Mouse (Mus musculus) heart, embryonic 16.5 days (tissue): ENCODE measurements at regions not wholly inside any gene's neighbourhood (a gene's known extent, or its start where the extent isn't known, plus 50 kb on each side); places are given as distances from the start of the nearest gene placed in this dataset.

Experiments
- ATAC-seq: fragments of 200-750 bp; cut with Nextera tagmentation; replicated peaks from 2 replicates; pipeline ENCODE4 v1.8.0; 2017; ENCODE audit warnings: moderate number of reproducible peaks; ENCODE audit not compliant: insufficient read depth, low FRiP score; ENCODE audit errors: extremely low read depth
- H3K27ac ChIP-seq: fragments of 300-500 bp; sonication (generic); 2 replicates; pipeline ENCODE4 v1.5.1; 2014; ENCODE audit warnings: mild to moderate bottlenecking, low read length, control low read depth, moderate library complexity
- H3K27me3 ChIP-seq: fragments of 300-500 bp; sonication (generic); 2 replicates; pipeline ENCODE4 v1.6.1; 2014; ENCODE audit warnings: low read length, mixed read lengths; ENCODE audit not compliant: control insufficient read depth, insufficient read depth
- H3K36me3 ChIP-seq: fragments of 300-500 bp; sonication (generic); 2 replicates; pipeline ENCODE4 v1.6.1; 2014; ENCODE audit not compliant: control insufficient read depth, insufficient read depth
- H3K4me1 ChIP-seq: fragments of 300-500 bp; sonication (generic); 2 replicates; pipeline ENCODE4 v1.6.1; 2014; ENCODE audit warnings: low read length, mixed read lengths; ENCODE audit not compliant: control insufficient read depth, insufficient read depth
- H3K4me2 ChIP-seq: fragments of 300-500 bp; sonication (generic); 2 replicates; pipeline ENCODE4 v1.6.1; 2014; ENCODE audit warnings: low read depth, mild to moderate bottlenecking, control low read depth, low read length
- H3K4me3 ChIP-seq: fragments of 300-500 bp; sonication (generic); 2 replicates; pipeline ENCODE4 v1.5.1; 2014; ENCODE audit warnings: mild to moderate bottlenecking, control low read depth, low read length
- H3K9ac ChIP-seq: fragments of 300-500 bp; sonication (generic); 2 replicates; pipeline ENCODE4 v1.6.1; 2014; ENCODE audit warnings: low read length, control low read depth
- H3K9me3 ChIP-seq: fragments of 300-500 bp; sonication (generic); replicated peaks from 2 replicates; pipeline ENCODE4 v1.6.1; 2016; ENCODE audit warnings: low read length; ENCODE audit not compliant: control insufficient read depth
- WGBS: fragments of 180-500 bp; shearing (Covaris S2); extraction: QIAGEN DNeasy Blood & Tissue Kit; methylation state at CpG from one replicate; pipeline ENCODE4 v1.1.7; 2014; 5-methylcytosine and 5-hydroxymethylcytosine counted together

- 61% methylated on average over 1 of the region's 1 CpGs for WGBS
- Histone ChIP-seq H3K4me2 (no peak overlapping the region), H3K36me3 (no peaks in the 10 kb centered on the region), H3K9me3 (no peaks in the 10 kb centered on the region), H3K9ac (no peak overlapping the region), H3K4me3 (no peak overlapping the region), H3K27me3 (no peaks in the 10 kb centered on the region), H3K4me1 (no peaks in the 10 kb centered on the region), H3K27ac (no peak overlapping the region)
- ATAC-seq: no peak
Measured at GRCm38 (mm10) chr4:5379215-5379614, 586.1 kb upstream of the Impad1 start.

GRCm38 (mm10) chr4:5358274-5358673 is 565.1 kb upstream of the Impad1 start:
- H3K4me1 ChIP-seq: no peaks in the 10 kb centered on the region
- H3K36me3 ChIP-seq: no peaks in the 10 kb centered on the region
- H3K4me3 ChIP-seq: no peak overlapping the region
- no peak overlapping the region for H3K9ac ChIP-seq
- no peaks in the 10 kb centered on the region for H3K27me3 ChIP-seq
- no peak overlapping the region for H3K27ac ChIP-seq
- ATAC-seq: no peak
- no peak overlapping the region for H3K4me2 ChIP-seq
- no peaks in the 10 kb centered on the region for H3K9me3 ChIP-seq
- WGBS: 97% methylated on average over 1 of the region's 1 CpGs

GRCm38 (mm10) chr4:5346226-5346625 is 553.1 kb upstream of the Impad1 start:
- Histone ChIP-seq H3K9ac (no peak overlapping the region), H3K4me2 (no peak overlapping the region), H3K36me3 (no peaks in the 10 kb centered on the region), H3K4me1 (no peaks in the 10 kb centered on the region), H3K27me3 (no peaks in the 10 kb centered on the region), H3K4me3 (no peak overlapping the region), H3K27ac (no peak overlapping the region), H3K9me3 (no peaks in the 10 kb centered on the region)
- no peak for ATAC-seq
- 70% methylated on average over 3 of the region's 3 CpGs for WGBS

- no peak for ATAC-seq
- 78% methylated on average over 4 of the region's 4 CpGs for WGBS
Measured at GRCm38 (mm10) chr4:5344739-5345138, 551.6 kb upstream of the Impad1 start.

GRCm38 (mm10) chr4:5344311-5344710 is 551.2 kb upstream of the Impad1 start:
- 58% methylated on average over 2 of the region's 2 CpGs for WGBS
- no peaks in the 10 kb centered on the region for H3K27me3 ChIP-seq
- H3K9ac ChIP-seq: no peak overlapping the region
- ATAC-seq: peak; percentile 49; the same call in 1 of the 2 replicates
- H3K4me2 ChIP-seq: no peak overlapping the region
- no peaks in the 10 kb centered on the region for H3K4me1 ChIP-seq
- H3K27ac ChIP-seq: no peak overlapping the region
- H3K4me3 ChIP-seq: no peak overlapping the region
- no peaks in the 10 kb centered on the region for H3K9me3 ChIP-seq
- no peaks in the 10 kb centered on the region for H3K36me3 ChIP-seq

More at GRCm38 (mm10) chr4:5344739-5345138, 551.6 kb upstream of the Impad1 start:
- no peaks in the 10 kb centered on the region for H3K27me3 ChIP-seq
- H3K9ac ChIP-seq: no peak overlapping the region
- no peaks in the 10 kb centered on the region for H3K36me3 ChIP-seq
- H3K4me3 ChIP-seq: no peak overlapping the region
- H3K4me1 ChIP-seq: no peaks in the 10 kb centered on the region
- no peak overlapping the region for H3K4me2 ChIP-seq
- H3K27ac ChIP-seq: no peak overlapping the region
- no peaks in the 10 kb centered on the region for H3K9me3 ChIP-seq

GRCm38 (mm10) chr4:5337158-5337896 is 544.2 kb upstream of the Impad1 start:
- no peak overlapping the region for H3K4me3 ChIP-seq
- H3K4me1 ChIP-seq: no peaks in the 10 kb centered on the region
- no peak overlapping the region for H3K9ac ChIP-seq
- 71% methylated on average over 4 of the region's 4 CpGs for WGBS
- H3K27ac ChIP-seq: no peak overlapping the region
- H3K4me2 ChIP-seq: no peak overlapping the region
- no peaks in the 10 kb centered on the region for H3K36me3 ChIP-seq
- no peak for ATAC-seq
- H3K27me3 ChIP-seq: no peaks in the 10 kb centered on the region
- H3K9me3 ChIP-seq: no peaks in the 10 kb centered on the region

- H3K9me3 ChIP-seq: no peaks in the 10 kb centered on the region
- no peaks in the 10 kb centered on the region for H3K4me1 ChIP-seq
- H3K4me2 ChIP-seq: no peak overlapping the region
- H3K27ac ChIP-seq: no peak overlapping the region
- no peak overlapping the region for H3K4me3 ChIP-seq
- 87% methylated on average over 2 of the region's 2 CpGs for WGBS
- no peaks in the 10 kb centered on the region; the same call in 1 of the 2 replicates for H3K27me3 ChIP-seq
- H3K36me3 ChIP-seq: no peaks in the 10 kb centered on the region
- H3K9ac ChIP-seq: no peak overlapping the region
- ATAC-seq: no peak
Measured at GRCm38 (mm10) chr4:5335030-5335429, 541.9 kb upstream of the Impad1 start.

- Histone ChIP-seq H3K4me3 (no peak overlapping the region), H3K27me3 (no peaks in the 10 kb centered on the region; the same call in 1 of the 2 replicates), H3K36me3 (no peaks in the 10 kb centered on the region), H3K4me1 (peaks cover 4% of the 10 kb centered on the region), H3K4me2 (no peak overlapping the region), H3K9me3 (no peaks in the 10 kb centered on the region), H3K27ac (no peak overlapping the region), H3K9ac (no peak overlapping the region)
- 15% methylated on average over 5 of the region's 5 CpGs for WGBS
- ATAC-seq: 0 out of 2 replicates have a peak, but pooled peaks have one; percentile 28
Measured at GRCm38 (mm10) chr4:5328497-5329194, 535.5 kb upstream of the Impad1 start.

- Histone ChIP-seq H3K27ac (no peak overlapping the region), H3K4me2 (no peak overlapping the region), H3K36me3 (no peaks in the 10 kb centered on the region), H3K27me3 (no peaks in the 10 kb centered on the region; the same call in 1 of the 2 replicates), H3K4me1 (peaks cover 4% of the 10 kb centered on the region), H3K9me3 (no peaks in the 10 kb centered on the region), H3K4me3 (no peak overlapping the region), H3K9ac (no peak overlapping the region)
- 6% methylated on average over 2 of the region's 2 CpGs for WGBS
- ATAC-seq: peak; percentile 14; the same call in 1 of the 2 replicates
Measured at GRCm38 (mm10) chr4:5327171-5327661, 534.1 kb upstream of the Impad1 start.
